Mouse (Mus musculus) T-cell, adult 2 months (primary cell): ENCODE results near the gene Gm45234.
A peak's percentile ranks its signal among the peaks of the same experiment; 100 is the strongest.

Experiments
- DNase-seq: peaks from one replicate; pipeline ENCODE4 v3.0.0; 2022; ENCODE audit warnings: low spot score

Gene Gm45234

GRCm38 (mm10) chr6:124708289-124708889, 47.4 kb downstream of the Gm45234 start:
- DNase-seq: no peak

GRCm38 (mm10) chr6:124706061-124706627, 49.7 kb downstream of the Gm45234 start:
- no peak for DNase-seq

GRCm38 (mm10) chr6:124704417-124704816, 51.4 kb downstream of the Gm45234 start:
- no peak for DNase-seq

- no peak for DNase-seq
Observed at GRCm38 (mm10) chr6:124703789-124704188, 52.0 kb downstream of the Gm45234 start.

GRCm38 (mm10) chr6:124702784-124703103, 53.1 kb downstream of the Gm45234 start:
- DNase-seq: peak; percentile 80

- DNase-seq: no peak
Observed at GRCm38 (mm10) chr6:124702102-124702783, 53.6 kb downstream of the Gm45234 start.

GRCm38 (mm10) chr6:124701338-124701737, 54.5 kb downstream of the Gm45234 start:
- peak; percentile 41 for DNase-seq

- no peak for DNase-seq
Observed at GRCm38 (mm10) chr6:124699962-124700610, 55.7 kb downstream of the Gm45234 start.

GRCm38 (mm10) chr6:124699366-124699765, 56.5 kb downstream of the Gm45234 start:
- no peak for DNase-seq

- DNase-seq: no peak
Observed at GRCm38 (mm10) chr6:124698751-124699150, 57.1 kb downstream of the Gm45234 start.

GRCm38 (mm10) chr6:124696441-124697150, 59.2 kb downstream of the Gm45234 start:
- DNase-seq: no peak

GRCm38 (mm10) chr6:124694166-124694955, 61.5 kb downstream of the Gm45234 start:
- DNase-seq: peak; percentile 85

GRCm38 (mm10) chr6:124693243-124693981, 62.4 kb downstream of the Gm45234 start:
- DNase-seq: no peak

- no peak for DNase-seq
Observed at GRCm38 (mm10) chr6:124690517-124690916, 65.3 kb downstream of the Gm45234 start.
